Mouse (Mus musculus) C2C12 (cell line): Measurements from ENCODE around the gene Smim24. TPM values are rescaled to one million over a fixed set of nuclear protein-coding genes. Genes with fewer than 3 reads are reported as not detected.

Experiments used
- H3K27me3 ChIP-seq: one replicate; pipeline ENCODE4 v1.6.1; 2011; ENCODE audit not compliant: control insufficient read depth, insufficient read depth, insufficient read length
- H3K36me3 ChIP-seq: one replicate; pipeline ENCODE4 v1.6.1; 2011; ENCODE audit not compliant: control insufficient read depth, insufficient read depth
- H3K4me3 ChIP-seq: one replicate; pipeline ENCODE4 v1.5.1; 2011; ENCODE audit warnings: mild to moderate bottlenecking, control low read depth; ENCODE audit not compliant: poor library complexity, insufficient read depth, severe bottlenecking
- H3K79me2 ChIP-seq: one replicate; pipeline ENCODE4 v1.6.1; 2011; ENCODE audit not compliant: control insufficient read depth, insufficient read depth
- H3K79me3 ChIP-seq: one replicate; pipeline ENCODE4 v1.6.1; 2011; ENCODE audit warnings: low read depth, control low read depth
- H3ac ChIP-seq: one replicate; pipeline ENCODE3; 2011; ENCODE audit warnings: low read depth; ENCODE audit not compliant: control insufficient read depth, insufficient read length
- CEBPB ChIP-seq: IDR thresholded peaks from one replicate; pipeline ENCODE4 v1.6.1; 2011; ENCODE audit warnings: low read depth, mild to moderate bottlenecking, control low read depth, moderate library complexity
- CTCF ChIP-seq: IDR thresholded peaks from one replicate; pipeline ENCODE4 v1.5.1; 2011; ENCODE audit not compliant: control insufficient read depth, insufficient read depth, insufficient read length
- FOSL1 ChIP-seq: IDR thresholded peaks from one replicate; pipeline ENCODE4 v1.8.0; 2011; ENCODE audit warnings: mild to moderate bottlenecking, low read length; ENCODE audit not compliant: poor library complexity, insufficient read depth, severe bottlenecking
- MAX ChIP-seq: IDR thresholded peaks from one replicate; pipeline ENCODE4 v1.6.1; 2011; ENCODE audit warnings: mild to moderate bottlenecking, control low read depth
- MYOD1 ChIP-seq: IDR thresholded peaks from one replicate; pipeline ENCODE4 v1.6.1; 2011; ENCODE audit warnings: low read depth; ENCODE audit not compliant: control insufficient read depth, insufficient read length
- MYOG ChIP-seq: IDR thresholded peaks from one replicate; pipeline ENCODE4 v1.6.1; 2011; ENCODE audit not compliant: control insufficient read depth, insufficient read length; ENCODE audit errors: extremely low read depth
- USF1 ChIP-seq: IDR thresholded peaks from one replicate; pipeline ENCODE4 v1.6.1; 2011; ENCODE audit warnings: low read depth, mild to moderate bottlenecking, control low read depth, moderate library complexity
- polyA plus RNA-seq: library from polyadenylated mRNA; unstranded; fragments of >200 nt; fragmentation: generic; extraction: Trizol; gene quantifications from one replicate; pipeline ENCODE4 v1.2.1, GENCODE M21; 2012; ENCODE audit warnings: missing spikeins

Gene Smim24
- polyA plus RNA-seq, 1 experiment, result 0.32 TPM

DNA sequence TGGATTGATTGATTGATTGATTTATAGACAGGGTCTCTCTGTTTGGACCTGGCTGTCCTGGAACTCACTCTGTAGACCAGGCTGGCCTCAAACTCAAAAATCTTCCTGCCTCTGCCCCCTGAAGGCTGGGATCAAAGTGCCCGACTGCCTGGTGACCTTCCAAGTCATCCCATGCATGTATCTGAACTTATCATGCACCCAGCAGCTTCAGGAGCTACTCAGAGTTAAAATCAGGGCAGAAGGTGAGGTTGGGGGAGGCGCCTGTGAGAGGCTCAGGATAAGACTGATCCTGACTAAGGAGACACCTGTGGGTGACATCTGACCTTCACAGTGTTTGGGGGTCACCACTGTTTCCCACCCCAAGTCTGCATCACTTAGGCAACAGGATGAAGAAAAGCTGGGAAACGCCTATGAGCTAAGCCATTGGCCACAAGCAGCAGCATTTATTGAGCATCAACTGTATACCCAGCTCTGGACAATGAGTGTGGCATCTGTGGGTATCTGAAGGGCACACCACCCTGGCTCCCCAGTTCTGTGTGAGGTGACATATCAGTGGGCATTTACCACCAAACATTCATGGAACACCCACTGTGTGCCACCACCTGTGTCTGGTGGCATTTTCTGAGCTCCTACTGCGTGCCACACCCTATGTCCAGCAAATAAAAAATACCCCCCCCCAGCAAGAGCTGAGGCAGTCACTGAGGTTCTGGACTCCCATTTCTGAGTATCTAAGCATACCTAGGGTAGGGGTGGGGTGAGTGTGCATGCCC, 30.8 kb downstream of the Smim24 start:
- no peak for TF ChIP-seq CTCF
- TF ChIP-seq MYOD1, result no peak
- TF ChIP-seq CEBPB, result no peak
- TF ChIP-seq FOSL1, result no peak
- TF ChIP-seq MAX, result no peak
- no peak for TF ChIP-seq USF1
- TF ChIP-seq MYOG, result no peak
- peaks cover 48% of the 10 kb centered on the region for H3K36me3 ChIP-seq
- peak overlapping the region; percentile 62 for H3ac ChIP-seq
- H3K79me2 ChIP-seq, result peaks cover 99% of the 10 kb centered on the region
- peaks cover 88% of the 10 kb centered on the region for H3K79me3 ChIP-seq
- peak overlapping the region; percentile 91 for H3K4me3 ChIP-seq
- no peaks in the 10 kb centered on the region for H3K27me3 ChIP-seq

DNA sequence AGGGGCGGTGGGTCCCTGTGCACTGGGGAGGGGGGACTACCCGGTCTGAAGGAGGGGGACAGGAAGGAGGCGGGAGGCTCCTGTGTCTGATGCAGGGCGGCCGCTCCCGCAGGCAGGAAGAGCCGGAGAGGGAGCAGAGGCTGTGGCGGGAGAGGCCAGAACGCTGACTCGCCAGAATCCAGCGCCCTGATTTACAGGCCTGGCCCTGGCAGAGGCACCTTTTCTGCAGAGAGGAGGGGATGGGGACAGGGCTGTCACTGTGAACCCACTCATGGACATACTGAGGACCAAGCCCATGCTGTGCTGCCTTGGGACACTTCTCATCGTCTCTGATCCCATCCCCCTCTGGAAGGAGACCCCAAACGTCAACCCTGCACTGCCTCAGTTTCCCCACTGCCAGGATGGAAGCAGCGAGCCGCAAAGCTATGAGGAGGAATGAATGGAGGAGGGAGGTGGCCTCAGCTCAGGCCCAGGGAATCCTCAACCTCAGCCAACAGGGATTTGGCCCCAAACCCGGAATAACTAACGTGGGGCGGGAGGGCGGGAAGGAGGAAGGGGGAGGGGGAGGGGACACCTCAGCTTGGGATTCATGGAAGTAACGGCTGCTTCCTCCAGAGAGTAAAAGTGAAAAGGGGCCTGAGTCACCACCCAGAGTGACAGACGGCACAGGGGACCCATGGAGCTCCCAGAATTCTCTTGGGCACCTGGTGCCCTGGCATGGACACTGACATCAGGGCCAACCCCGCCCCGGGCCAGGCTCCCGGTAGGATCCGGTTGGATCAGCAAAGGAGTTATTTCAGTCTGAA, 31.6 kb downstream of the Smim24 start:
- Histone ChIP-seq H3ac (peak overlapping the region; percentile 89), H3K27me3 (no peaks in the 10 kb centered on the region), H3K36me3 (peaks cover 41% of the 10 kb centered on the region), H3K79me3 (peaks cover 80% of the 10 kb centered on the region), H3K4me3 (peak overlapping the region; percentile 91), H3K79me2 (peaks cover 98% of the 10 kb centered on the region)
- TF ChIP-seq MAX (peak; percentile 20), CTCF (no peak)

- H3K36me3 ChIP-seq, result peaks cover 32% of the 10 kb centered on the region
- TF ChIP-seq CEBPB, result no peak
- no peak for TF ChIP-seq FOSL1
- TF ChIP-seq MAX, result peak; percentile 83
- no peak for TF ChIP-seq MYOG
- no peak for TF ChIP-seq MYOD1
- H3ac ChIP-seq, result peak overlapping the region; percentile 89
- peaks cover 71% of the 10 kb centered on the region for H3K79me3 ChIP-seq
- peaks cover 89% of the 10 kb centered on the region for H3K79me2 ChIP-seq
- no peaks in the 10 kb centered on the region for H3K27me3 ChIP-seq
- peak overlapping the region; percentile 91 for H3K4me3 ChIP-seq
Measured at GRCm38 (mm10) chr10:81425236-81425850, 32.5 kb downstream of the Smim24 start.

DNA sequence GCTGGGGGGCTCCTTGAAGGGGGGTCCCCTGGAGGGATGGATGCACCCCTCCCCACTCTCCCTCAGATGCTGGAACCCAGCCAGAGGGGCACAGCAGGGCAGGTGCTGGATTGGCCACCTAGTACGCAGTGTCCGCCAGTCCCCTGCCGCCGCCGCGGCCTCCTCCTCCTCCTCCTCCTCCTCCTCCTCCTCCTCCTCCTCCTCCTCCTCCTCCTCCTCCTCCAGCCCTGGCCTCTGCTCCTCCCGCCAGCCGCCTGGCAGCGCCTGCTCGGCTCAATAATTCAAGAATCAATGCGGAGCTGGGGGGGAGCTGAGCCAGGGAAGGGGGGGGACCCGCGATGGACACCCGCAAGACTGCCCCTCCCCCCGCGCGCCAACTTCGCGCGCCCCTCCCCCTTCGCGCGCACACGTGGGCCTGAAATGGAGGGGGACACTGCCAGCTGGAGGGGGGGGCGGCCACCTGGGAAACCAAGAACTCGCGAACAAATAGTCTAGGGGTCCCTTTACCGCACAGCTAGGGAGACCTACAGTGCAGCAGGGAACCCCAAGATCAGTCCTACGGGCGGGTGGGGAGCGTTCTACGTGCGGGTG, 33.3 kb downstream of the Smim24 start:
- H3K36me3 ChIP-seq, result peaks cover 23% of the 10 kb centered on the region
- H3K27me3 ChIP-seq, result no peaks in the 10 kb centered on the region

DNA sequence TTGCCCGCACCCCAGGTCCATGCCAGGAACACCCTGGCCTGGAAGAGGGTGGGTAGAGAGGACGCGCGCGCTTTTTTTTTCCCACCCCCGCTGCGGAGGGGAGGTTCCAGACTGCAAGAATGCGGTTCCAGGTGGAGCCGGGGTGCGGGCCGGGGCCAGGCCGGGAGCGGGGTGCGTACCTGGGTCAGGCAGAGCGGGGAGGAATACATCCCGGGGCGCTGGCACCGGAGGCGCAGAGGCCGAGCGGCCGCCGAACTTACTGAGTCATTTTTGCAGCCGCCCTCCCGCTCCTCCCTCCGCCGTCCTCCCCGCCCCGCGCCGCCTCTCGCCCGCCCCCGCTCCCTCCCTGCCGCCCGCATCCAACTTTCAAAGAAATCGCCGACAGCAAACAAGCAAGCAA, 34.0 kb downstream of the Smim24 start:
- peak overlapping the region; percentile 91 for H3K4me3 ChIP-seq
- peaks cover 73% of the 10 kb centered on the region for H3K79me2 ChIP-seq
- peaks cover 56% of the 10 kb centered on the region for H3K79me3 ChIP-seq
- peak overlapping the region; percentile 89 for H3ac ChIP-seq
- H3K27me3 ChIP-seq, result no peaks in the 10 kb centered on the region
- H3K36me3 ChIP-seq, result peaks cover 18% of the 10 kb centered on the region
- TF ChIP-seq MYOD1 (no peak), CEBPB (no peak), FOSL1 (no peak), MYOG (no peak), USF1 (no peak), CTCF (no peak), MAX (no peak)

More for the DNA sequence above, 33.3 kb downstream of the Smim24 start:
- peaks cover 81% of the 10 kb centered on the region for H3K79me2 ChIP-seq
- TF ChIP-seq MYOD1 (no peak), MAX (no peak), CTCF (no peak), USF1 (no peak), FOSL1 (no peak), CEBPB (no peak), MYOG (no peak)
- H3ac ChIP-seq, result peak overlapping the region; percentile 89
- H3K4me3 ChIP-seq, result peak overlapping the region; percentile 91
- peaks cover 63% of the 10 kb centered on the region for H3K79me3 ChIP-seq
